Mouse (Mus musculus) hindbrain, embryonic 15.5 days (tissue): Measurements from ENCODE around the gene Rftn1. TPM values are rescaled to one million over a fixed set of nuclear protein-coding genes. Genes with fewer than 3 reads are reported as not detected.
A peak's percentile ranks its signal among the peaks of the same experiment; 100 is the strongest.

Experiments
- ATAC-seq: fragments of 200-750 bp; cut with Nextera tagmentation; 2 replicates; pipeline ENCODE4 v1.8.0; 2017; ENCODE audit warnings: low read depth, moderate number of reproducible peaks, moderate TSS enrichment; ENCODE audit not compliant: low FRiP score
- H3K27ac ChIP-seq: fragments of 300-500 bp; sonication (generic); replicated peaks from 2 replicates; pipeline ENCODE4 v1.5.1; 2015; ENCODE audit warnings: mild to moderate bottlenecking, inconsistent platforms
- H3K27me3 ChIP-seq: fragments of 300-500 bp; sonication (generic); 2 replicates; pipeline ENCODE4 v1.6.1; 2015; ENCODE audit warnings: control low read depth, inconsistent platforms
- H3K36me3 ChIP-seq: fragments of 300-500 bp; sonication (generic); 2 replicates; pipeline ENCODE4 v1.6.1; 2015; ENCODE audit warnings: control low read depth, inconsistent platforms
- H3K4me1 ChIP-seq: fragments of 300-500 bp; sonication (generic); replicated peaks from 2 replicates; pipeline ENCODE4 v1.6.1; 2015; ENCODE audit warnings: control low read depth, inconsistent platforms
- H3K4me2 ChIP-seq: fragments of 300-500 bp; sonication (generic); 2 replicates; pipeline ENCODE4 v1.6.1; 2015; ENCODE audit warnings: moderate library complexity, mild to moderate bottlenecking, inconsistent platforms
- H3K4me3 ChIP-seq: fragments of 300-500 bp; sonication (generic); 2 replicates; pipeline ENCODE4 v1.5.1; 2015; ENCODE audit warnings: mild to moderate bottlenecking, inconsistent platforms
- H3K9ac ChIP-seq: fragments of 300-500 bp; sonication (generic); 2 replicates; pipeline ENCODE4 v1.6.1; 2015; ENCODE audit warnings: inconsistent platforms
- H3K9me3 ChIP-seq: fragments of 300-500 bp; sonication (generic); 2 replicates; pipeline ENCODE4 v1.6.1; 2016; ENCODE audit warnings: control low read depth, inconsistent platforms
- WGBS: fragments of 180-500 bp; shearing (Covaris S2); methylation state at CpG from one replicate; pipeline ENCODE4 v1.1.7; 2015; 5-methylcytosine and 5-hydroxymethylcytosine counted together
- polyA plus RNA-seq: library from polyadenylated mRNA; unstranded; fragments of >200 nt; fragmentation: Nextera tagmentation; extraction: Ambion mirVana; gene quantifications from 2 replicates; pipeline ENCODE4 v1.2.1, GENCODE M21; 2015

The Rftn1 gene
- polyA plus RNA-seq, 1 experiment from 2014 or later, result 21.2 TPM

DNA sequence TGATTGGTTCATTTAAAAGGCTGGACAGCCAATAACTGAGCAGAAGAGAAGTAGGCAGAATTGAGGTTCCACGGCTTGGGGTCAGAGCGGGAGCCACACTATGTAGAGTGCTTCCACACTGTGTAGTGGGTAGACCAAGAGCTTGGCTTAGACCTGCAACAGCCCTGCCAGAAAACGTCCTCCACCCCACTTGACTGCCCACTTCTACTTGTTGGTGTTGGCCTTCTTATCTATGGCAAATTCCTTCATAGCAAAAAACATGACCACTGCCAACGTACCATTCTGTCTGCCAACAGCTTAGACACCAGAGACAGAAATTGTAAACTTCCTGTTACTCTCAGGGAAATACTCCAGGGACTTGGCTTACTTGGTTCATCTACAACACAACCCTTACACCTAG lies 127.8 kb downstream of the Rftn1 start:
- Histone ChIP-seq H3K27ac (no peak overlapping the region), H3K9ac (no peak overlapping the region), H3K36me3 (no peaks in the 10 kb centered on the region), H3K4me1 (0 out of 2 replicates have a peak, but pooled peaks cover 3% of the 10 kb centered on the region), H3K9me3 (no peaks in the 10 kb centered on the region), H3K4me2 (no peak overlapping the region), H3K4me3 (no peak overlapping the region), H3K27me3 (no peaks in the 10 kb centered on the region)
- 90% methylated on average over 4 of the region's 4 CpGs for WGBS
- no peak for ATAC-seq

DNA sequence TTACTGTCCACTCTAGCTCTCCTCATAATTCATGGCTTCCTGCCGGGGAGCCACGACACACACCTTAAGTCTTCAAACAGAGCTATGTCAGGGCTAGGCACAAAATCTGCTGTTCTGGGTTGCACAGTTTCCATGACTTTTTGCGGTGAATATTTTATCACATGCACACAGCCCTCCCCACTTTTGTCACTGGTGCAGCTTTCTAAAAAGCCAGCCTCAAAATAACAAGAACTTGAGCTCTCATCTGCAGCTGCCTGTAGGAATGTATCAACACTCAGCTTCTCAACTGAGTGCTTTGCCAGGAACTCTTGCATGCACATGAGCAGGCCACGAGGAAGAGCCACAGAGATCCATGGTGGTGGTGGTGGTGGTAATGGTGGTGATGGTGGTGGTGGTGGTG lies 129.0 kb downstream of the Rftn1 start:
- H3K36me3 ChIP-seq, result no peaks in the 10 kb centered on the region
- no peaks in the 10 kb centered on the region for H3K27me3 ChIP-seq
- H3K9me3 ChIP-seq, result no peaks in the 10 kb centered on the region
- no peaks in the 10 kb centered on the region for H3K4me1 ChIP-seq
- H3K4me2 ChIP-seq, result no peak overlapping the region
- H3K9ac ChIP-seq, result no peak overlapping the region
- no peak overlapping the region for H3K4me3 ChIP-seq
- no peak overlapping the region for H3K27ac ChIP-seq
- 96% methylated on average over 4 of the region's 4 CpGs for WGBS
- no peak for ATAC-seq

GRCm38 (mm10) chr17:50060220-50060619 lies 130.3 kb downstream of the Rftn1 start:
- H3K27me3 ChIP-seq, result no peaks in the 10 kb centered on the region
- ATAC-seq, result no peak
- peaks cover 9% of the 10 kb centered on the region for H3K4me1 ChIP-seq
- H3K4me3 ChIP-seq, result no peak overlapping the region
- H3K4me2 ChIP-seq, result no peak overlapping the region
- no peaks in the 10 kb centered on the region for H3K36me3 ChIP-seq
- H3K27ac ChIP-seq, result no peak overlapping the region
- WGBS, result 66% methylated on average over 2 of the region's 2 CpGs
- H3K9ac ChIP-seq, result no peak overlapping the region
- H3K9me3 ChIP-seq, result no peaks in the 10 kb centered on the region

DNA sequence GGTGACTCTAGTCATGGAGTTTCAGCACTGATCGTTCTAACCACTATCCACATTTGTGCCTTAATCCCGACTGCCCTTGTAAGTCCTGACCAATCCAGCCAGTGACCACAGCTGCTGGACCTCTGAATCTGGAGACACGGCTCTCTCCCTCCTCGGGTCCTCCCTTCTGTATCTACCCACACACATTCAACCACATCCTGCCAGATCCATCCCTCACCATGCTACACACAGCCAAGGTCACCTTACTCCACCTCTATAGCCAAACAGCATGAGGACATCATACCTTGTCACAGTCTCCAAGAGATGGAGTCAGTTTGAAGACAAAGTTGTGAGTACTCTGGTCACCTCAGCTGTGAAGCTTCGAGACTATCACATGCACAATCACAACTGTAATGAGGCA lies 131.1 kb downstream of the Rftn1 start:
- Histone ChIP-seq H3K9me3 (no peaks in the 10 kb centered on the region), H3K4me3 (no peak overlapping the region), H3K4me2 (no peak overlapping the region), H3K4me1 (peaks cover 17% of the 10 kb centered on the region), H3K9ac (no peak overlapping the region), H3K27ac (no peak overlapping the region), H3K27me3 (no peaks in the 10 kb centered on the region), H3K36me3 (no peaks in the 10 kb centered on the region)
- ATAC-seq, result no peak
- 95% methylated on average over 5 of the region's 5 CpGs for whole genome bisulfite sequencing

DNA sequence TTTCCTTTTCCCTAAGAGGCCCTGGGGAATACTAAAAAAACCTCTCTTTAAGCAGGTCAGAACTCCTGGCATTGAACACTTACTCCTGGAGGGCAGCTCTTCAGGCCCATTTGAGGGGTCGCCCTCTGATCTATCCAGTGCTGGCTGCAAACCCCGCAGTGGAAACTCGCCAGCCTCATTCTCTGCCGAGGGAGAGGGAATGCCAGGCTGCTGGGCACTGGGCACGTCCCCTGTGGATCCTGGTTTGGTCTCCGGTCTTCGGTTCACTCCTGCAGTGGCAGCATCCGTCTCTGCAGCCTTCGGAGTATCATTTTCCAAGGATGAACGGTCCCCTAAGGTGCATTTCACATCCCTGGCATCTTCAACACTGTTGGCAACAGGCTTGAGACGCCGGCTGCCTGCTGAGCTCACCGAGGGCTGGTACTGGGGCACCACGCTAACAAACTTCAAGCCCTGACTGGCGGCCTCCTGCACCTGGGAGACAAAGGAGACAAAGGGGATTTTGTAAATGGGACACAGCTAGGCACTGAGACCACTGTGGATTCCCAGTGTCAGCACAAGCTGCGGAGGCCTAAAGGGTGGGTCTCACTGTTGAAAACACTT lies 135.2 kb downstream of the Rftn1 start:
- no peaks in the 10 kb centered on the region for H3K9me3 ChIP-seq
- peak overlapping the region; percentile 57 for H3K27ac ChIP-seq
- H3K4me2 ChIP-seq, result no peak overlapping the region
- peaks cover 20% of the 10 kb centered on the region for H3K4me1 ChIP-seq
- no peaks in the 10 kb centered on the region for H3K27me3 ChIP-seq
- no peak overlapping the region for H3K9ac ChIP-seq
- H3K4me3 ChIP-seq, result no peak overlapping the region
- ATAC-seq, result peak; percentile 59
- 28% methylated on average over 16 of the region's 16 CpGs for WGBS
- no peaks in the 10 kb centered on the region for H3K36me3 ChIP-seq

GRCm38 (mm10) chr17:50054586-50054985 lies 135.9 kb downstream of the Rftn1 start:
- H3K4me1 ChIP-seq, result peaks cover 20% of the 10 kb centered on the region
- no peaks in the 10 kb centered on the region for H3K9me3 ChIP-seq
- ATAC-seq, result peak; percentile 54; the same call in 1 of the 2 replicates
- H3K4me2 ChIP-seq, result no peak overlapping the region
- no peak overlapping the region for H3K4me3 ChIP-seq
- WGBS, result 54% methylated on average over 7 of the region's 7 CpGs
- peak overlapping the region; percentile 57; the same call in 1 of the 2 replicates for H3K27ac ChIP-seq
- H3K9ac ChIP-seq, result no peak overlapping the region
- no peaks in the 10 kb centered on the region for H3K36me3 ChIP-seq
- H3K27me3 ChIP-seq, result no peaks in the 10 kb centered on the region

GRCm38 (mm10) chr17:50053961-50054360 lies 136.5 kb downstream of the Rftn1 start:
- H3K4me2 ChIP-seq, result no peak overlapping the region
- H3K4me3 ChIP-seq, result no peak overlapping the region
- H3K4me1 ChIP-seq, result peaks cover 20% of the 10 kb centered on the region
- H3K27me3 ChIP-seq, result no peaks in the 10 kb centered on the region
- WGBS, result 100% methylated on average over 1 of the region's 1 CpGs
- ATAC-seq, result no peak
- no peaks in the 10 kb centered on the region for H3K36me3 ChIP-seq
- no peaks in the 10 kb centered on the region for H3K9me3 ChIP-seq
- no peak overlapping the region for H3K9ac ChIP-seq
- H3K27ac ChIP-seq, result no peak overlapping the region

DNA sequence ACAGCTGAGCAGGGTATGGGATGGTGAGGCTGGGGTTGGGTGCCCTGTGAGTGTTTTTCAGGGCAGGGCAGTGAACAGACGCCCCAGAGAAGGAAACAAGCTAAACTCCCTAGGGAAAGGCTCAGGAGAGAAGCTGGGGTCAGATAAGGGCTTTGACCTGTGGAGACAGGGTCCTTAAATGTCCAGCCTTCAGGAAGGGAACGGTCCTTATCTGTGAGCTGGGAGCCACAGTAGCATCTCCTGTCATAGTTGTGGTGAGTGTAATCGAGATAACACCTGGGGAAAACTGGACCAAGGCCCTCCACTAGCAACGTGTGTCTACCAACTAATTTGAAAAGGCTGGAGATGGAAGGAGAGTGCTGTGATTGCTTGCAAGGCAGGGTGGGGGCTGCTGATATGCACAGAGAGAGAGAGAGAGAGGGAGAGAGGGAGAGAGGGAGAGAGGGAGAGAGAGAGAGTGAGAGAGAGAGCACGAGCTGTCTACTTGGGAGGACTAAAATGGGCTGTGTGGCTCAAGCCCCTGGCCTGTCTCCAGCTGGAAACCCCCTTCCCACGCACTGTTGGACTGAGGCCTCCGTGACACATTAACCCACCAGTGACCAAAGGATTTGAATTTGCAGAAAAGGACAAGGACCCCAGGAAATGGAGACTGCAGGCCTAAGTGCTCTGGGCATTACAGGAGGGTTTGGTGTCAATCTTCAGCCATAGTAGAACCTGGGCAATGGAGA lies 137.6 kb downstream of the Rftn1 start:
- H3K9me3 ChIP-seq, result no peaks in the 10 kb centered on the region
- H3K4me3 ChIP-seq, result no peak overlapping the region
- H3K4me1 ChIP-seq, result peaks cover 25% of the 10 kb centered on the region
- no peak overlapping the region for H3K27ac ChIP-seq
- no peak overlapping the region for H3K9ac ChIP-seq
- ATAC-seq, result no peak
- H3K36me3 ChIP-seq, result no peaks in the 10 kb centered on the region
- H3K27me3 ChIP-seq, result no peaks in the 10 kb centered on the region
- no peak overlapping the region for H3K4me2 ChIP-seq
- 67% methylated on average over 7 of the region's 7 CpGs for WGBS

GRCm38 (mm10) chr17:50050456-50050855 lies 140.0 kb downstream of the Rftn1 start:
- H3K27me3 ChIP-seq, result no peaks in the 10 kb centered on the region
- WGBS, result 91% methylated on average over 9 of the region's 9 CpGs
- peaks cover 18% of the 10 kb centered on the region for H3K4me1 ChIP-seq
- ATAC-seq, result no peak
- H3K36me3 ChIP-seq, result no peaks in the 10 kb centered on the region
- no peak overlapping the region for H3K4me2 ChIP-seq
- no peak overlapping the region for H3K9ac ChIP-seq
- no peak overlapping the region for H3K4me3 ChIP-seq
- H3K9me3 ChIP-seq, result no peaks in the 10 kb centered on the region
- no peak overlapping the region for H3K27ac ChIP-seq

DNA sequence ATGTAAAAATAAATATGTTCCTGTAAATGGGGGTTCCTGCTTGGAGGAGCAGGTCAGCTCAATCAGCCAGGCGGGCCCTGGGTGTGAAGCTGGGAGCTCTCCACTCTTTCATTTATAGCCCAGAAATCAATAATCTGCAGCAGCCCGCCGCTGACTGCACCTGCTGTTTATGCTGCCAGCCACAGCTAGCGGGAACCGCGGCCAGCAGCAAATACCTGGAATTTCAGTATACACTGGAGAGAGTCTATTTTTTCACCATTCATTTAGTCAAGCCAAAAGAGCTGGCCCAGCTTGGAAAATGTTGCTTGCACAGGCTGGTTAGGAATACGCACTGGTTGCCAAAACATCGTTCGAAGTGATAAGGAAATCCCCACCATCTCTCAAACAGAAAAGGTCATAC lies 142.3 kb downstream of the Rftn1 start:
- Histone ChIP-seq H3K36me3 (no peaks in the 10 kb centered on the region), H3K4me3 (no peak overlapping the region), H3K9ac (no peak overlapping the region), H3K27ac (no peak overlapping the region), H3K4me2 (no peak overlapping the region), H3K27me3 (no peaks in the 10 kb centered on the region), H3K9me3 (no peaks in the 10 kb centered on the region), H3K4me1 (peaks cover 5% of the 10 kb centered on the region; the same call in 1 of the 2 replicates)
- ATAC-seq, result peak; percentile 65
- WGBS, result 44% methylated on average over 9 of the region's 9 CpGs

DNA sequence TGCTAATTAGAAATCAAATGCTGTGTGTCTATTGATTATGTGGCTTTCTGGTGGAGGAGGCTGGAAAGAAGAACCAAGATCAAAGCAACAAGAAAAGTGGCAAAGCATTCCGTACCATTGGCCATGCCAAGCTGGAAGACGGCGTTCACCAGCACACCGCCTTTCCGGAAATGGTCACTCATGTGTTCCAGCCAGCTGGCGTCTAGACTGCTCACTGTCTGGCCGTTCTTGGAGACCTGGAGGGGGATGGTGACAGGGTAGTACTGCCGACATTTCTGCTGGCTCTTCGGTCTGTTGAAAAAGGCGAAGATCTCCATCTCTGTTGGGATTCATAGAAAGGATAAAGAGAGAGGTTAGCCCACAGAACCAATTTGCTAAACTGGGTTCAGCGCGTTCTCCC lies 143.3 kb downstream of the Rftn1 start:
- 80% methylated on average over 12 of the region's 12 CpGs for WGBS
- no peak overlapping the region for H3K9ac ChIP-seq
- H3K36me3 ChIP-seq, result no peaks in the 10 kb centered on the region
- no peak overlapping the region for H3K27ac ChIP-seq
- H3K4me2 ChIP-seq, result no peak overlapping the region
- H3K4me1 ChIP-seq, result peaks cover 5% of the 10 kb centered on the region; the same call in 1 of the 2 replicates
- no peaks in the 10 kb centered on the region for H3K27me3 ChIP-seq
- no peaks in the 10 kb centered on the region for H3K9me3 ChIP-seq
- no peak; the same call in 1 of the 2 replicates for ATAC-seq
- no peak overlapping the region for H3K4me3 ChIP-seq

DNA sequence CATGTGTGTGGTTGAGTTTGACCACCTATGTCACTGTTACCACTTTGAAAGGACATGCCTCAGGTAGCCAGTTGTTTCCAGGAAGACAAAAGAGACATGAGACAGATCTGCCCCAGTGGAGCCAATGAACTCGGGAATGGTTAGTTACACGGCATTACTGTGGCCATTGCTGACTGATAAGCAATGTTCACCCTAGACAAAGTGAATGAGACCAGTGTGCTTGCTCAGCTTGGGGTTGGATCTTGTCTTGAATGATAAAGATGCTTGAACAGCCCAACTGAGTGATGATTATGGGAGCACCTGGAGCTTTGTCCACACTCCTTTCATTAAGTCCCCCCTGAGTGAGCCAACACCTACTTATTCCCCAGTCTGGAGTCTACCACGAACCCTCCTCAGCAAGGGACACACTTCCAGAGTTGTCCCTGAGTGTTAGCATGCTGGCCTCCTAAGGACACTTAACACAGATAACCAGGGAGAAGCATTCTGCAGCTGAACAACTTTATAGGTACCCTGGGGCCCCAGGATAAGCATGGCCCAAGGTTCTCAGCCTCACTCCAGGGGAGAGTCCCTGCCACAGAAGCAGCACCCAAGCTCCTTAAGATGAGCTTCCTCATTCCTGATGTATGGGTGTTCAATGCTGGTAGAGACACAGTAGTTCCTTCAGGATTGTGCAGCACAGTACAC lies 149.6 kb downstream of the Rftn1 start:
- no peak overlapping the region for H3K9ac ChIP-seq
- H3K4me1 ChIP-seq, result 0 out of 2 replicates have a peak, but pooled peaks cover 3% of the 10 kb centered on the region
- no peaks in the 10 kb centered on the region for H3K9me3 ChIP-seq
- ATAC-seq, result no peak
- no peak overlapping the region for H3K4me3 ChIP-seq
- no peak overlapping the region for H3K4me2 ChIP-seq
- no peaks in the 10 kb centered on the region for H3K36me3 ChIP-seq
- 95% methylated on average over 3 of the region's 3 CpGs for WGBS
- H3K27me3 ChIP-seq, result no peaks in the 10 kb centered on the region
- no peak overlapping the region for H3K27ac ChIP-seq
